Mouse (Mus musculus) ES-Bruce4 (cell line): ENCODE measurements around the gene Smarca2.

ENCODE experiments used
- CTCF ChIP-seq: IDR thresholded peaks from one replicate; pipeline ENCODE4 v1.8.1; 2011; ENCODE audit warnings: low read depth, low read length
- POLR2A ChIP-seq: IDR thresholded peaks from one replicate; pipeline ENCODE4 v1.8.1; 2011; ENCODE audit warnings: low read length; ENCODE audit not compliant: insufficient read depth

GRCm38 (mm10) chr19:26675917-26676316 is 71.1 kb downstream of the Smarca2 start:
- no peak for TF ChIP-seq CTCF
- no peak for TF ChIP-seq POLR2A
